In genomic region chr2:84733579-84734300, GRCm38 (mm10) we compare ENCODE assay signal across 8 mouse cellular contexts. TPM values are rescaled to one million over a fixed set of nuclear protein-coding genes. Genes with fewer than 3 reads are reported as not detected.
DNase-seq lines count a peak whose midpoint lies in the region; ATAC-seq and TF ChIP-seq lines count a peak whose summit lies in the region.

Gene Ypel4, plus strand, starts transcription at chr2:84734058.

- H3K27ac ChIP-seq in ES-E14 (ENCODE audit: insufficient read depth, low read depth, low read length, poor library complexity, severe bottlenecking), result no peak within 1 kb of the TSS; the same call in 1 of the 2 replicates
- H3K27ac ChIP-seq in embryonic facial prominence, embryonic 11.5 days (replicated peaks; ENCODE audit: low read depth, low read length), result peak within 1 kb of the TSS; percentile 52
- no peak within 1 kb of the TSS for H3K27ac ChIP-seq in heart, embryonic 15.5 days

- H3K9ac ChIP-seq in ES-E14 (ENCODE audit: insufficient read depth, low read depth, low read length, poor library complexity, severe bottlenecking), result peak within 1 kb of the TSS; percentile 47; the same call in 1 of the 2 replicates
- peak within 1 kb of the TSS; percentile 77 for H3K9ac ChIP-seq in embryonic facial prominence, embryonic 11.5 days (replicated peaks; ENCODE audit: low read length)
- peak within 1 kb of the TSS; percentile 37 for H3K9ac ChIP-seq in heart, embryonic 15.5 days

- no peaks in the 10 kb centered on the region for H3K27me3 ChIP-seq in embryonic facial prominence, embryonic 11.5 days (ENCODE audit: control insufficient read depth, insufficient read depth, low read length)
- H3K27me3 ChIP-seq in heart, embryonic 15.5 days, result peaks cover 17% of the 10 kb centered on the region; the same call in 1 of the 2 replicates

- 2% methylated on average over 8 of the region's 8 CpGs for WGBS in embryonic facial prominence, embryonic 11.5 days
- 3% methylated on average over 8 of the region's 8 CpGs for WGBS in heart, embryonic 15.5 days

- in situ Hi-C loops in ES-E14 (cut with MboI; ENCODE audit: low sequenced_read_pairs in 2 of 2, unreplicated experiment in 2 of 2), result no loop called here

- H3K9me3 ChIP-seq in ES-E14 (ENCODE audit: control insufficient read depth, insufficient read depth, low read depth, low read length), result no peaks in the 10 kb centered on the region
- H3K9me3 ChIP-seq in embryonic facial prominence, embryonic 11.5 days (replicated peaks; ENCODE audit: control insufficient read depth, low read length), result no peaks in the 10 kb centered on the region
- no peaks in the 10 kb centered on the region for H3K9me3 ChIP-seq in heart, embryonic 15.5 days (replicated peaks)

- ATAC-seq in embryonic facial prominence, embryonic 11.5 days (replicated peaks; ENCODE audit: insufficient number of reproducible peaks, low FRiP score, low TSS enrichment, low read depth), result peak; percentile 36
- ATAC-seq in heart, embryonic 15.5 days (replicated peaks; ENCODE audit: insufficient number of reproducible peaks, insufficient read depth, low FRiP score, low read depth), result peak; percentile 58
- peak; percentile 34 for ATAC-seq in megakaryocyte, adult 5-6 weeks (ENCODE audit: poor library complexity, severe bottlenecking)

- peak within 1 kb of the TSS; percentile 47 to 61 for H3K4me3 ChIP-seq in ES-E14 (ENCODE audit: insufficient read depth in 1 of 2, low read depth in 1 of 2, low read length in 2 of 2, poor library complexity in 1 of 2, severe bottlenecking in 1 of 2)
- H3K4me3 ChIP-seq in embryonic facial prominence, embryonic 11.5 days (ENCODE audit: low read depth, low read length), result peak within 1 kb of the TSS; percentile 46
- H3K4me3 ChIP-seq in heart, embryonic 15.5 days, result peak within 1 kb of the TSS; percentile 49

- peak within 1 kb of the TSS; percentile 76 for H3K4me2 ChIP-seq in embryonic facial prominence, embryonic 11.5 days (ENCODE audit: low read depth, low read length)
- H3K4me2 ChIP-seq in heart, embryonic 15.5 days, result peak within 1 kb of the TSS; percentile 64

- H3K4me1 ChIP-seq in ES-E14 (ENCODE audit: control insufficient read depth in 2 of 2, insufficient read depth in 2 of 2, low read length in 2 of 2, poor library complexity in 1 of 2), result peaks cover 1 to 29% of the 10 kb centered on the region in 2 experiments; a peak in 3 of 4 replicates
- no peaks in the 10 kb centered on the region; the same call in none of the 2 replicates for H3K4me1 ChIP-seq in embryonic facial prominence, embryonic 11.5 days (ENCODE audit: control insufficient read depth, insufficient read depth, low read length)
- peaks cover 53% of the 10 kb centered on the region for H3K4me1 ChIP-seq in heart, embryonic 15.5 days (replicated peaks)

- H3K36me3 ChIP-seq in ES-E14 (ENCODE audit: control insufficient read depth, insufficient read depth, low read length, poor library complexity, severe bottlenecking), result no peaks in the 10 kb centered on the region
- H3K36me3 ChIP-seq in embryonic facial prominence, embryonic 11.5 days (replicated peaks; ENCODE audit: control insufficient read depth, insufficient read depth, low read depth, low read length), result no peaks in the 10 kb centered on the region
- H3K36me3 ChIP-seq in heart, embryonic 15.5 days, result no peaks in the 10 kb centered on the region

- no peak for DNase-seq in ES-E14 (ENCODE audit: low read depth, low spot score)
- peak; percentile 81 for DNase-seq in adrenal gland, postnatal 14 days
- DNase-seq in embryonic facial prominence, embryonic 11.5 days (ENCODE audit: low spot score), result peak; percentile 62
- peak; percentile 62 for DNase-seq in left cerebral cortex, adult 11 months (ENCODE audit: low spot score)
- DNase-seq in right cerebral cortex, postnatal 25 days, result peak; percentile 73
- no peak for DNase-seq in thymus, postnatal 25 days

TF ChIP-seq in ES-E14, 5 proteins besides CTCF, POLR2A, EP300 and RAD21:
- TF ChIP-seq ZC3H11A (IDR thresholded peaks at IDR 0.05; ENCODE audit: borderline replicate concordance, low read depth, low read length), result no peak
- no peak for TF ChIP-seq CHD2 (IDR thresholded peaks at IDR 0.05; ENCODE audit: low read depth, low read length)

RNA-seq across cellular contexts. Expression of gene Ypel4, which starts in this region (rescaled TPM):
- total RNA-seq in ES-E14 (2012; rRNA removed), result 0.89 and 1.8 TPM in 2 replicates
- 6.5 and 8.6 TPM in 2 replicates for total RNA-seq in adrenal gland, postnatal 14 days (2021)
- polyA plus RNA-seq in embryonic facial prominence, embryonic 11.5 days (2014; fragmentation: Nextera tagmentation; extraction: Ambion mirVana), result 6.2 and 6.6 TPM in 2 replicates
- polyA plus RNA-seq in heart, embryonic 15.5 days (2015; fragmentation: Nextera tagmentation; extraction: Ambion mirVana), result 3.0 and 3.8 TPM in 2 replicates
- total RNA-seq in megakaryocyte, adult 5-6 weeks (2015), result 0.16 and 0.82 TPM in 2 replicates
- 0.40 and 0.69 TPM in 2 replicates for total RNA-seq in megakaryocyte, adult 5-6 weeks (2017)

Comparison
In these comparisons a context has a peak if more than half of its experiments do, and no peak if none do; other contexts are left out.
1. Peak in ATAC-seq in megakaryocyte, adult 5-6 weeks; RNA of the gene not detected or under 1 TPM.
2. DNase-seq: peak in adrenal gland, postnatal 14 days (single experiment), embryonic facial prominence, embryonic 11.5 days (single experiment), left cerebral cortex, adult 11 months (single experiment) and right cerebral cortex, postnatal 25 days (single experiment); none in ES-E14 (single experiment) and thymus, postnatal 25 days (single experiment).
3. Peak in every context shown above with its lines, with median percentiles within 50 percentile points of each other: H3K4me3 ChIP-seq, H3K9ac ChIP-seq and ATAC-seq.